Mouse (Mus musculus) liver, embryonic 12.5 days (tissue): ENCODE results near the gene Nsf. TPM values are rescaled to one million over a fixed set of nuclear protein-coding genes. Genes with fewer than 3 reads are reported as not detected.

Source experiments
- ATAC-seq: fragments of 200-750 bp; cut with Nextera tagmentation; 2 replicates; pipeline ENCODE4 v1.8.0; 2017; ENCODE audit warnings: moderate number of reproducible peaks, mild to moderate bottlenecking, moderate library complexity
- H3K27ac ChIP-seq: fragments of 300-500 bp; sonication (generic); 2 replicates; pipeline ENCODE4 v1.5.1; 2016; ENCODE audit warnings: mild to moderate bottlenecking
- H3K27me3 ChIP-seq: fragments of 300-500 bp; sonication (generic); replicated peaks from 2 replicates; pipeline ENCODE4 v1.6.1; 2016; ENCODE audit warnings: mild to moderate bottlenecking, moderate library complexity
- H3K36me3 ChIP-seq: fragments of 300-500 bp; sonication (generic); 2 replicates; pipeline ENCODE4 v1.6.1; 2016; ENCODE audit warnings: mild to moderate bottlenecking, moderate library complexity
- H3K4me1 ChIP-seq: fragments of 300-500 bp; sonication (generic); 2 replicates; pipeline ENCODE4 v1.6.1; 2016
- H3K4me2 ChIP-seq: fragments of 300-500 bp; sonication (generic); 2 replicates; pipeline ENCODE4 v1.6.1; 2016; ENCODE audit warnings: mild to moderate bottlenecking, moderate library complexity
- H3K4me3 ChIP-seq: fragments of 300-500 bp; sonication (generic); 2 replicates; pipeline ENCODE4 v1.5.1; 2016; ENCODE audit warnings: mild to moderate bottlenecking, moderate library complexity
- H3K9ac ChIP-seq: fragments of 300-500 bp; sonication (generic); 2 replicates; pipeline ENCODE4 v1.6.1; 2016; ENCODE audit warnings: mild to moderate bottlenecking, moderate library complexity
- H3K9me3 ChIP-seq: fragments of 300-500 bp; sonication (generic); replicated peaks from 2 replicates; pipeline ENCODE4 v1.6.1; 2016; ENCODE audit warnings: mild to moderate bottlenecking, moderate library complexity
- WGBS: fragments of 180-500 bp; shearing (Covaris S2); methylation state at CpG from one replicate; pipeline ENCODE4 v1.1.7; 2016; ENCODE audit not compliant: insufficient replicate concordance; 5-methylcytosine and 5-hydroxymethylcytosine counted together
- polyA plus RNA-seq: library from polyadenylated mRNA; unstranded; fragments of >200 nt; fragmentation: Nextera tagmentation; extraction: Ambion mirVana; gene quantifications from 2 replicates; pipeline ENCODE4 v1.2.1, GENCODE M21; 2016

The Nsf gene
- polyA plus RNA-seq, 1 experiment from 2014 or later = 40.6 TPM

DNA sequence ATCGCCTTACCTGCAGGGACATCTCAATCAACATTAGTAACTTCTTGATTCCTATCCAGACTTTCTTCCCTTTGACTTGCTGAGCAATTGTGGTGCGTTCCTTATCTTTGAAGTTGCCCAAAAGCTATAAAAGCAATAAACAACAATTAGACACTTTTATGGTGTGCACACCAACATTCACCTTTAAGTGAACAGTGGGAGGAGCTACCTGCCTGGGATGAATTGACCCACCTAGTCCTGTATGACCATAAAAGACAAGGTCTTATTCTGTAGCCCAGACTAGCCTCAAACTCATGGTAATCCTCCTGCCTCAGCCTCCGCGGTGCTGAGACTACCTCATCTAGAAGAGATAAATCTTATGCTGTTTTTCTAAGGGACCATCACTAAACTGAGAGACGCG is 126.7 kb downstream of the Nsf start:
- no peak overlapping the region for H3K27ac ChIP-seq
- H3K27me3 ChIP-seq = no peaks in the 10 kb centered on the region
- ATAC-seq = no peak
- H3K36me3 ChIP-seq = peaks cover 48% of the 10 kb centered on the region
- no peak overlapping the region for H3K4me3 ChIP-seq
- no peaks in the 10 kb centered on the region for H3K9me3 ChIP-seq
- WGBS = 84% methylated on average over 6 of the region's 6 CpGs
- no peaks in the 10 kb centered on the region for H3K4me1 ChIP-seq
- H3K4me2 ChIP-seq = no peak overlapping the region
- H3K9ac ChIP-seq = no peak overlapping the region

DNA sequence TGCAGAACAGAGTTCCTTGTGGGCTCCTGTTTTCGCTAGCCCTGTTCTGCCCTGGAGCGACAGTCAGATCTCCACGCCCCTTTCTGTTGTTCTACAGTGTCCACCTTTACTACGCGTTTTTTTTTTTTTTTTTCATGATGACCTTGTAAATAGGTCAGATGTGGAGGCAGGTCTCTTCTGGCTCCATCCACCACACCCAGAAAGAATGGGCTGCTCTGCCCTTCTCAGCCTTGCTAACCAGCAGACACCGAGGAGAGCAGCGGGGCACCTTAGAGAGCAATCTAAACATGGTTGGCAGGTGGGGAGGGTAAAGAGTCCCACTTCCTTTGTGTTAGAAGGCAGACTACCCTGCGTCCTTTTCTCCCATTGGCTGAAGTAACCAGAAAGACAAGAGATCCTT is 137.1 kb downstream of the Nsf start:
- Histone ChIP-seq H3K27me3 (peaks cover 29% of the 10 kb centered on the region), H3K4me1 (peaks cover 15% of the 10 kb centered on the region), H3K9ac (no peak overlapping the region), H3K36me3 (peaks cover 9% of the 10 kb centered on the region), H3K27ac (no peak overlapping the region), H3K9me3 (no peaks in the 10 kb centered on the region), H3K4me2 (no peak overlapping the region), H3K4me3 (no peak overlapping the region)
- WGBS = 74% methylated on average over 8 of the region's 8 CpGs
- ATAC-seq = no peak

DNA sequence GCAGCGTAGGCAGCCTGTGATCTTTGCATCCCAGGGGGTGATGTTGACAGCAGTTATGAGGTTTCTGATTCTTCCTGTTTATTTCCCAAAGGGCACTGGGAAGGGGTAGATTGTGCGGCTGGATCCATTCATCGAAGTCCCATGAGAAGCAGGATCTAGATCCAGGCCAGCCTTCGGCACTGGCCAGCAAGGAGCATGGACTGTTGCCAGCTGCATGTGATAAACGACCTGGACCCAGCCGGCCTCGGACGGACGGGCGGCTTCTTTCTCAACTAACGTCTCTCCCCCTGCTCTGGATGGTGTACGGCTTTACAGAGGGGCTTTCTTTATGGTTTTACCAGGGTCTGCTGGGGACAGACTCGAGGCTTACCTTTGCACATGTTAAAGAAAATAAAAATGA is 137.9 kb downstream of the Nsf start:
- Histone ChIP-seq H3K27me3 (peaks cover 36% of the 10 kb centered on the region), H3K27ac (no peak overlapping the region), H3K4me1 (peaks cover 15% of the 10 kb centered on the region), H3K4me2 (no peak overlapping the region), H3K36me3 (peaks cover 4% of the 10 kb centered on the region), H3K9me3 (no peaks in the 10 kb centered on the region), H3K9ac (no peak overlapping the region), H3K4me3 (no peak overlapping the region)
- ATAC-seq = no peak
- 71% methylated on average over 13 of the region's 13 CpGs for WGBS

DNA sequence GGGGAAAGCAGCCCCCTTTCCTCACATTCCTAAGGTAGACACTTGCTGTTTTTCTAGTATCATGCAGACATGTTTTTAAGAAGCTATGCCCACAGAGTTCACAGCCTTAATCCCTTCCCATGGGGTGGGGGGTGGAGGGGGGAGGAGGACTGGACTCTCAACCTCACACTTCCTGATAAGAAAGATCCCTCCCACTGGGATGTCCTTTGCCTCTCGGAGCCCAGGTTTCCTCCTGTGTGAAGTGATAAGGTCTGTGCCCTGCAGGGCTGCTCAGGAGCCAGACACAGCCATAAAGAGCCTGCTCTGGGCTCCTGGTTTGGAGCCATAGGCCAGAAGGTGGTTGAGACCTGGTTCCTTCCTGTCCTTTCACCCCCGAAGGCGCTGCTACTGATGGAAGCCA is 139.0 kb downstream of the Nsf start:
- peaks cover 15% of the 10 kb centered on the region for H3K4me1 ChIP-seq
- ATAC-seq = no peak
- no peaks in the 10 kb centered on the region for H3K36me3 ChIP-seq
- H3K4me3 ChIP-seq = no peak overlapping the region
- 13% methylated on average over 3 of the region's 3 CpGs for WGBS
- H3K4me2 ChIP-seq = no peak overlapping the region
- no peak overlapping the region for H3K9ac ChIP-seq
- peaks cover 48% of the 10 kb centered on the region for H3K27me3 ChIP-seq
- no peak overlapping the region for H3K27ac ChIP-seq
- H3K9me3 ChIP-seq = no peaks in the 10 kb centered on the region

DNA sequence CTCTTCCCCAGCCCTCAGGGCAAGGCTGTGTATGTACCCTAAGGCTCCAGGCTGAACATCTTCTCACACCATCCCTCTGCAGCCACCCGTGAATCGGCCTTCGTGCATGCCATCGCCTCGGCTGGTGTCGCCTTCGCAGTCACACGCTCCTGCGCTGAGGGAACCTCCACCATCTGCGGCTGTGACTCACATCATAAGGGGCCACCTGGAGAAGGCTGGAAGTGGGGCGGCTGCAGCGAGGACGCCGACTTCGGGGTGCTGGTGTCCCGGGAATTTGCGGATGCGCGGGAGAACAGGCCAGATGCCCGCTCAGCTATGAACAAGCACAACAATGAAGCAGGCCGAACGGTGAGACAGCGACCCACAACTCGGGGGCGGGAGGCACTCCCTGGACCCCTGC is 142.6 kb downstream of the Nsf start:
- Histone ChIP-seq H3K27ac (no peak overlapping the region), H3K36me3 (no peaks in the 10 kb centered on the region), H3K9ac (no peak overlapping the region), H3K4me2 (no peak overlapping the region), H3K27me3 (peaks cover 84% of the 10 kb centered on the region), H3K4me1 (peaks cover 22% of the 10 kb centered on the region), H3K9me3 (no peaks in the 10 kb centered on the region), H3K4me3 (no peak overlapping the region)
- ATAC-seq = no peak
- WGBS = 77% methylated on average over 25 of the region's 25 CpGs

DNA sequence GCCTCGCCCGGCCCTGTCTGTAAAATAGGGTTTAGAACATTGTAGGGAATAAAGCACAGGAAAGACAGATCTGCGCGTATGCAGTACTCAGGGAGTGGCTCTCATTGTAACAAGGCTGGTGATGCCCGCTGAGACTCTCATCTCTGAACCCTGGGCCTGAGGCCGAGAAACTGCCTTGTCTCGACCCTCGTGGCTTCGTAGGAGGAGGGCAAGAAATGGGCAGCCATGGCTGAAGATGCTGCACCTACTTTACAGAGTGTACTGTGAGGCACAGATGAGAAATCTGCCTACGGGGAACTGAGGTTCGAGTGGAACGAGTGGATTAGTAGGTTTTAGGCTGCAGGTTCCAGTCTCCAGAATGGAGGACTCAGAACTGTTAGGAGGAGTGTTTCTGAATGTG is 143.2 kb downstream of the Nsf start:
- WGBS = 39% methylated on average over 12 of the region's 12 CpGs
- no peak for ATAC-seq
- H3K4me2 ChIP-seq = peak overlapping the region; percentile 78
- H3K4me1 ChIP-seq = peaks cover 22% of the 10 kb centered on the region
- no peak overlapping the region for H3K27ac ChIP-seq
- no peaks in the 10 kb centered on the region for H3K9me3 ChIP-seq
- H3K4me3 ChIP-seq = peak overlapping the region; percentile 51; the same call in 1 of the 2 replicates
- H3K9ac ChIP-seq = no peak overlapping the region
- peaks cover 90% of the 10 kb centered on the region for H3K27me3 ChIP-seq
- no peaks in the 10 kb centered on the region for H3K36me3 ChIP-seq

DNA sequence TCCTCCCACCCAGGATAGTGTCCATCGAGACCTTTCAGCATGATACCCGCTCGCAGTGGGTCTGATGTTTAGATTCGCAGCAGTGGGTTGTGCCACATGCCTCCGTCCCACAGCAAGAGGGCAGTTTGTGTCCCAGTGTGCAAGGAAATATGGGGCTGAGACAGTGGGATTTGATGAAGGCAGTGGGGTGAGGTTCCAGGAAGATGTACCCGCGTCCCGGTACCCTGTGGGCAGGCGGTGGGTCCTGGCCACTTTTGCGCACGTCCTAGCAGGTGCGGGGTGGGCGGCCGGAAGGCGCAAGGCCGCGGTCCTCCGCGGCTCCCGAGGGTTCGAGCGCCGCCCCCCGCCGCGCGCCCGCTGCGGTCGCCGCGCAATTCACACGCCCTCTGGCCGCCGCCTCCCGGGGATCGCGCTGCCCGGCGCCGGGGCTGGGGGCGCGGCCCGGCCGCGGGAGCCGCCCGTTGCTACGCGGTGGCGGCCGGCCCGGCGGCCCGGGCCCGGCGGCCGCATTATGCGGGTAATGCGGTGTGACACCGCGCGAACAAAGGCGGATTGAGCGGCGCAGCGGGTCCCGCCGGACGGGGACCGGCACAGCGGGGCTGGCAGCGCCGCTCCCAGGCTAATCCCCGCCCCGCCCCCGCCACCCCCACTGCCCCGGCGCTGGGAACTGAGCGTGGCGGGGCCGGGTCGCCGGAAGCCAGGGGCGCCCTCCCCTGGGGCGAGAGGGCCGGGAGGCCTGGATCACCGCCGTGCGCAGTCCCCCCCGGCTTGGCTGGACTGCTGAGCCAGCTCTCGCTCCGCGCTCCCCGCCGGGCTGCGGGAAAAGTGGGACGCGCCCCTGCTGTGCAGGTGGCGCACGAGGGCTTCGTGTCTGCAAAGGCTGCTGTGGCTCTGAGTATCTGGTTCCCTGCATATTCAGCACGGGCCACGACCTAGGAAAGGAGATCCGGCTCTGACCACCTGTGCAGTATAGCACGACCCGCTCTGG is 144.0 kb downstream of the Nsf start:
- peak overlapping the region; percentile 37; the same call in 1 of the 2 replicates for H3K9ac ChIP-seq
- WGBS = under 1% methylated on average over 96 of the region's 107 CpGs
- H3K4me1 ChIP-seq = peaks cover 16% of the 10 kb centered on the region
- peak overlapping the region; percentile 51 for H3K4me3 ChIP-seq
- H3K27me3 ChIP-seq = peaks cover 95% of the 10 kb centered on the region
- no peaks in the 10 kb centered on the region for H3K9me3 ChIP-seq
- ATAC-seq = no peak
- no peak overlapping the region for H3K27ac ChIP-seq
- peak overlapping the region; percentile 78 for H3K4me2 ChIP-seq
- no peaks in the 10 kb centered on the region for H3K36me3 ChIP-seq

DNA sequence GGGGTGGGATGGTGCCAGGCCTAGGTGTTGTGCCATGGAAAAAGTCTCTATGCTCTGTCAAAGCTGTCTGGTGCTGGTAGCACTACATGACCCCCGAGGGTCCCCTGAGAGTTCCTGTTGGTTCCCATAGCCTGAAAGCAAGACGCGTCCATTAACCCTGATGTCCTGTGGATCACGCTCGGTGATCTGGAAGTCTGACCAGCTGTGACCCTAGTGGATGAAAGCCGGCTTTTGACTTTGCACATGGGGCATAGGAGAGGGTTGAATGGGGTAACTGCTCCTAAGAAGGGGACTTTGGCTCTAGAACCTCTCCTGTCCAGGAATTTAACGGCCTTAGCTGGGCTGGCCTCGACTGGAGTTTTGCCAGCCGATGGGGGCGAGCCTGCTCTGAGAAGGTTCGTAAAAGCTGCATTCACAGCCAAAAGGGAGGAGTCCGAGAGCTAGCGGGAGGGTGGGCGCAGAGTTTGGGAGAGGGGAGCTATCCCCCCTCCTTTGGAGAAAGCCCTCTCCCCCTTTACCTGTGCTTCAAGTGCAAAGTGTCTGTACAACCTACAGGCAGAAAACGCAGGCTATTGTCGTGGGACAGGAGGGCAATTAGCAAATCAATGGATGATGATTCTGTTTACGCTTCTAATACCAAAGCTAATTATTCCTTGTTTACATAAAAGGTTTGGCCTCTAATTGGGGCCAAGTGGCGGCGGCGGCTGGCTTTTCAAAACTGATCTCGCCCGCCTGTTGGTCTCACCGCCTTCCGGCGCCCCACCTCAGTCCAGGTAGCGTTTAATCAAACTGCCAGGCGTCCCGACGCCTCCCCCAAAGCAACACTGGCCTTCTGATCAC is 144.9 kb downstream of the Nsf start:
- WGBS = 9% methylated on average over 29 of the region's 29 CpGs
- Histone ChIP-seq H3K9me3 (no peaks in the 10 kb centered on the region), H3K27me3 (peaks cover 98% of the 10 kb centered on the region), H3K4me2 (peak overlapping the region; percentile 78), H3K4me1 (peaks cover 7% of the 10 kb centered on the region), H3K36me3 (no peaks in the 10 kb centered on the region), H3K27ac (no peak overlapping the region), H3K4me3 (peak overlapping the region; percentile 51), H3K9ac (no peak overlapping the region)
- ATAC-seq = no peak

DNA sequence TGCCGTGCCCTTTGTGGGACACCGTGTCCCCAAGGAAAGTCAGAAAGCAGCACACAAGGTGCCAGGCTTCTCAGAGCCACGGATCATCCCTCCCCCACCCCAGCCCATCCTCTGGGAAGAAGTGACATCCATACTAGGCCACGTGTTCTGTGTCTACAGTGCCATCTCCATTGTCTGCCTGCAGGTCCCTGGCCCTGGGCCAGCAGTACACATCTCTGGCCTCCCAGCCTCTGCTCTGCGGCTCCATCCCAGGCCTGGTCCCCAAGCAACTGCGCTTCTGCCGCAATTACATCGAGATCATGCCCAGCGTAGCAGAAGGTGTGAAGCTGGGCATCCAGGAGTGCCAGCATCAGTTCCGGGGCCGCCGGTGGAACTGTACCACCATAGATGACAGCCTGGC is 145.9 kb downstream of the Nsf start:
- 35% methylated on average over 12 of the region's 12 CpGs for WGBS
- Histone ChIP-seq H3K4me2 (no peak overlapping the region), H3K4me1 (peaks cover 7% of the 10 kb centered on the region), H3K27ac (no peak overlapping the region), H3K9me3 (no peaks in the 10 kb centered on the region), H3K9ac (no peak overlapping the region), H3K27me3 (peaks cover 93% of the 10 kb centered on the region), H3K4me3 (no peak overlapping the region), H3K36me3 (no peaks in the 10 kb centered on the region)
- ATAC-seq = no peak

DNA sequence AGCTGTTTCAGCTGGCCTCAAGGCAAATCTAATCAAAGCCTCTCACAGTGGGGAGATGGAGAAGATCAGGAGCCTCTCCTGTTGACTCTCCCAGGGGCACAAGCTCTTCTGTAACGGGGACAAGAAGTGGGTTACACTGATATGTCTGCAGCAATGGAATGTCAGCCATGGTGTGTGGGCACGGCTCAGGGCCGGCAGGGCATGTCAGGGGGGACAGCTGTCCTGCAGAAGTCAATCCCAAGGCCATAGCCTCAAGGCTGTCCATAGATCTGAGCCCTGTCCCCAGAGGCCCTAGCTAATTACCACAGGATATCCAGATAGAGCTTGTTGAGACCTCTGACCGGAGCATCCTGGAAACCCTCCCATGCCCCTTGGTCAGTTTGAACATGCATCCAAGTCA is 149.1 kb downstream of the Nsf start:
- Histone ChIP-seq H3K27ac (no peak overlapping the region), H3K4me2 (no peak overlapping the region), H3K27me3 (peaks cover 77% of the 10 kb centered on the region), H3K4me1 (peaks cover 7% of the 10 kb centered on the region; the same call in 1 of the 2 replicates), H3K36me3 (no peaks in the 10 kb centered on the region), H3K9ac (no peak overlapping the region), H3K9me3 (no peaks in the 10 kb centered on the region), H3K4me3 (no peak overlapping the region)
- WGBS = 64% methylated on average over 4 of the region's 4 CpGs
- no peak for ATAC-seq

DNA sequence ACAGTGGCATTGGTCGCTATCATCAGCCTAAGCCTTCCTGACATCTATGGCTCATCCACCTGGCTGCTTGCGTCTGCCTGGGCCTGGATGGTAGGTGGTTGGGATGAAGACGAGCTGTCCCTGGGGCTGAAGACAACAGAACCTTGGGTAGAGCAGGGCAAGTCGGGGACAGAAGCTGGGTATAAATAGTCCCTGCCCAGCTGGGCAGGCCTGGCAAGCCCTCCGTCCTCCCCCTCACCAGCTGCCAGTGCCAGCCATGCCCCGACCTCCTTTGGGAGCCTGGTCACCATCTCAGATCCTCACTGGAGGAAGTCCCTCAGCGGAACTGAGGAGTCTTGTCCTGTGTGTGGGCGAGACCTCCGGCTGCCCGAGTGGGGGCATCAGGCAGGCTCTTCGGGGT is 149.7 kb downstream of the Nsf start:
- Histone ChIP-seq H3K36me3 (no peaks in the 10 kb centered on the region), H3K27ac (no peak overlapping the region), H3K4me3 (no peak overlapping the region), H3K4me2 (no peak overlapping the region), H3K9ac (no peak overlapping the region), H3K27me3 (peaks cover 76% of the 10 kb centered on the region), H3K4me1 (no peaks in the 10 kb centered on the region), H3K9me3 (no peaks in the 10 kb centered on the region)
- WGBS = 66% methylated on average over 11 of the region's 11 CpGs
- no peak for ATAC-seq

DNA sequence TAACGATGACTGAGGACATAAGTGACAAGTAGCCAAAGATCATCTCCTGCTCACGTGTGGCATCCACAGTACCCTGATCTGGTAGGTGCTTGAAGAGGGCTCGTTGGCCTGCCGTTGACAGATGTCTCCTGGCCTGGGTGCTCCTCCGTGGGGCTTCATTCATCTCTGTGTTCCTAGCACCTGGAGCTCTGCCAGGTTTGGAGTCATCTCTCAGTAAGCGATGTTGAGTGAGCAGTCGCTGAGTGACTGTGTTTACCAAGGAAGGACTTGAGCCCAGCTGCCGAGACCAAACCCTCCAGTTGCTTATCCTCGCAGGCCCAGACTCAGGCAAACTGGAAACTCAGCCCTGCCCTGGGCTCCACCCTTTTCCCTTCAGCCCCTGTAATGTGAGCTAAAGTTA is 152.7 kb downstream of the Nsf start:
- 60% methylated on average over 9 of the region's 9 CpGs for WGBS
- Histone ChIP-seq H3K27me3 (peaks cover 67% of the 10 kb centered on the region), H3K9ac (no peak overlapping the region), H3K27ac (no peak overlapping the region), H3K4me2 (no peak overlapping the region), H3K36me3 (no peaks in the 10 kb centered on the region), H3K4me1 (no peaks in the 10 kb centered on the region), H3K4me3 (no peak overlapping the region), H3K9me3 (no peaks in the 10 kb centered on the region)
- no peak for ATAC-seq
